Mouse (Mus musculus) intestine, postnatal 0 days (tissue): ENCODE measurements around the gene Gnas. TPM values are rescaled to one million over a fixed set of nuclear protein-coding genes. Genes with fewer than 3 reads are reported as not detected.

ENCODE experiments used
- ATAC-seq: fragments of 200-750 bp; cut with Nextera tagmentation; 2 replicates; pipeline ENCODE4 v1.8.0; 2017; ENCODE audit warnings: mild to moderate bottlenecking, moderate TSS enrichment, moderate library complexity
- H3K27ac ChIP-seq: fragments of 300-500 bp; sonication (generic); 2 replicates; pipeline ENCODE4 v1.5.1; 2014; ENCODE audit warnings: mild to moderate bottlenecking, low read depth, low read length, moderate library complexity
- H3K27me3 ChIP-seq: fragments of 300-500 bp; sonication (generic); replicated peaks from 2 replicates; pipeline ENCODE4 v1.6.1; 2014; ENCODE audit warnings: low read length, mixed read lengths; ENCODE audit not compliant: control insufficient read depth, insufficient read depth
- H3K36me3 ChIP-seq: fragments of 300-500 bp; sonication (generic); 2 replicates; pipeline ENCODE4 v1.6.1; 2014; ENCODE audit warnings: mild to moderate bottlenecking, moderate library complexity; ENCODE audit not compliant: control insufficient read depth, insufficient read depth
- H3K4me1 ChIP-seq: fragments of 300-500 bp; sonication (generic); replicated peaks from 2 replicates; pipeline ENCODE4 v1.6.1; 2014; ENCODE audit warnings: antibody characterized with exemption, low read length, mixed read lengths; ENCODE audit not compliant: control insufficient read depth, insufficient read depth
- H3K4me2 ChIP-seq: fragments of 300-500 bp; sonication (generic); replicated peaks from 2 replicates; pipeline ENCODE4 v1.6.1; 2014; ENCODE audit warnings: low read depth, mild to moderate bottlenecking, moderate library complexity
- H3K4me3 ChIP-seq: fragments of 300-500 bp; sonication (generic); 2 replicates; pipeline ENCODE4 v1.5.1; 2014; ENCODE audit warnings: low read depth, low read length
- H3K9ac ChIP-seq: fragments of 300-500 bp; sonication (generic); 2 replicates; pipeline ENCODE4 v1.6.1; 2014; ENCODE audit warnings: mild to moderate bottlenecking, low read depth, low read length
- H3K9me3 ChIP-seq: fragments of 300-500 bp; sonication (generic); 2 replicates; pipeline ENCODE4 v1.6.1; 2016; ENCODE audit warnings: mixed run types; ENCODE audit not compliant: control insufficient read depth
- CTCF ChIP-seq: sonication (generic); IDR thresholded peaks from 2 replicates; pipeline ENCODE4 v1.5.1; 2016; ENCODE audit warnings: low read depth, mild to moderate bottlenecking, control low read depth, antibody characterized with exemption, moderate library complexity
- WGBS: fragments of 180-500 bp; shearing (Covaris S2); extraction: QIAGEN DNeasy Blood & Tissue Kit; methylation state at CpG from one replicate; pipeline ENCODE4 v1.1.7; 2014; 5-methylcytosine and 5-hydroxymethylcytosine counted together
- polyA plus RNA-seq: library from polyadenylated mRNA; unstranded; fragments of >200 nt; fragmentation: Nextera tagmentation; extraction: Ambion mirVana; gene quantifications from 2 replicates; pipeline ENCODE4 v1.2.1, GENCODE M21; 2015

Gene Gnas
- polyA plus RNA-seq: 686 and 705 TPM in 2 replicates

- no peak for ATAC-seq
- Histone ChIP-seq H3K27me3 (peaks cover 27% of the 10 kb centered on the region), H3K4me1 (no peaks in the 10 kb centered on the region), H3K27ac (no peak within 1 kb of the TSS), H3K9ac (no peak within 1 kb of the TSS), H3K4me3 (peak within 1 kb of the TSS; percentile 26), H3K36me3 (peaks cover 30% of the 10 kb centered on the region), H3K4me2 (peak within 1 kb of the TSS; percentile 57), H3K9me3 (peaks cover 2% of the 10 kb centered on the region)
- WGBS: 46% methylated on average over 19 of the region's 19 CpGs
- TF ChIP-seq CTCF: peak; percentile 70
These were observed at the start of gene Gnas for GRCm38 (mm10) chr2:174284011-174284410. TSS of gene Gnas (plus strand) at chr2:174284320.

- Histone ChIP-seq H3K36me3 (no peaks in the 10 kb centered on the region), H3K4me3 (no peak overlapping the region), H3K4me1 (no peaks in the 10 kb centered on the region), H3K9me3 (no peaks in the 10 kb centered on the region), H3K27me3 (no peaks in the 10 kb centered on the region), H3K9ac (no peak overlapping the region), H3K4me2 (no peak overlapping the region), H3K27ac (no peak overlapping the region)
- WGBS: 85% methylated on average over 5 of the region's 5 CpGs
- TF ChIP-seq CTCF: no peak
- no peak for ATAC-seq
These were observed 41.7 kb upstream of the Gnas start for GRCm38 (mm10) chr2:174242431-174242830.

GRCm38 (mm10) chr2:174251963-174252362, 32.2 kb upstream of the Gnas start:
- H3K4me3 ChIP-seq: no peak overlapping the region
- H3K4me1 ChIP-seq: no peaks in the 10 kb centered on the region
- TF ChIP-seq CTCF: no peak
- no peak overlapping the region for H3K27ac ChIP-seq
- H3K4me2 ChIP-seq: no peak overlapping the region
- no peaks in the 10 kb centered on the region for H3K9me3 ChIP-seq
- H3K9ac ChIP-seq: no peak overlapping the region
- no peaks in the 10 kb centered on the region for H3K36me3 ChIP-seq
- no peaks in the 10 kb centered on the region for H3K27me3 ChIP-seq
- ATAC-seq: peak; percentile 45; the same call in 1 of the 2 replicates

- Histone ChIP-seq H3K4me1 (no peaks in the 10 kb centered on the region), H3K4me3 (no peak overlapping the region), H3K9me3 (no peaks in the 10 kb centered on the region), H3K27ac (no peak overlapping the region), H3K4me2 (no peak overlapping the region), H3K27me3 (no peaks in the 10 kb centered on the region), H3K9ac (no peak overlapping the region), H3K36me3 (no peaks in the 10 kb centered on the region)
- TF ChIP-seq CTCF: no peak
- 22% methylated on average over 2 of the region's 2 CpGs for WGBS
- no peak for ATAC-seq
These were observed 26.8 kb upstream of the Gnas start for GRCm38 (mm10) chr2:174257312-174257711.

GRCm38 (mm10) chr2:174260004-174260403, 24.1 kb upstream of the Gnas start:
- WGBS: 33% methylated on average over 3 of the region's 3 CpGs
- H3K4me3 ChIP-seq: no peak overlapping the region
- H3K9ac ChIP-seq: no peak overlapping the region
- H3K9me3 ChIP-seq: no peaks in the 10 kb centered on the region
- H3K27me3 ChIP-seq: no peaks in the 10 kb centered on the region
- no peak for TF ChIP-seq CTCF
- no peaks in the 10 kb centered on the region for H3K4me1 ChIP-seq
- H3K36me3 ChIP-seq: no peaks in the 10 kb centered on the region
- ATAC-seq: no peak
- H3K27ac ChIP-seq: no peak overlapping the region
- no peak overlapping the region for H3K4me2 ChIP-seq

GRCm38 (mm10) chr2:174260908-174261800, 23.0 kb upstream of the Gnas start:
- no peak for ATAC-seq
- no peak overlapping the region for H3K27ac ChIP-seq
- no peaks in the 10 kb centered on the region for H3K27me3 ChIP-seq
- H3K36me3 ChIP-seq: no peaks in the 10 kb centered on the region
- no peak for TF ChIP-seq CTCF
- no peaks in the 10 kb centered on the region for H3K9me3 ChIP-seq
- no peak overlapping the region for H3K9ac ChIP-seq
- WGBS: 28% methylated on average over 4 of the region's 4 CpGs
- no peak overlapping the region for H3K4me3 ChIP-seq
- no peaks in the 10 kb centered on the region for H3K4me1 ChIP-seq
- no peak overlapping the region for H3K4me2 ChIP-seq
